Mouse (Mus musculus) lung, adult 2 months (tissue): Measurements from ENCODE around the gene Mical3.

Source experiments
- CTCF ChIP-seq: fragments of 200-500 bp; IDR thresholded peaks from 2 replicates; pipeline ENCODE4 v1.5.1; 2011; ENCODE audit warnings: mild to moderate bottlenecking, low read length, control low read depth; ENCODE audit not compliant: insufficient read depth
- POLR2A ChIP-seq: fragments of 200-500 bp; IDR thresholded peaks from 2 replicates; pipeline ENCODE4 v1.6.1; 2011; ENCODE audit warnings: low read depth, mild to moderate bottlenecking, control low read depth, low read length, borderline replicate concordance; ENCODE audit errors: extremely low read depth

DNA sequence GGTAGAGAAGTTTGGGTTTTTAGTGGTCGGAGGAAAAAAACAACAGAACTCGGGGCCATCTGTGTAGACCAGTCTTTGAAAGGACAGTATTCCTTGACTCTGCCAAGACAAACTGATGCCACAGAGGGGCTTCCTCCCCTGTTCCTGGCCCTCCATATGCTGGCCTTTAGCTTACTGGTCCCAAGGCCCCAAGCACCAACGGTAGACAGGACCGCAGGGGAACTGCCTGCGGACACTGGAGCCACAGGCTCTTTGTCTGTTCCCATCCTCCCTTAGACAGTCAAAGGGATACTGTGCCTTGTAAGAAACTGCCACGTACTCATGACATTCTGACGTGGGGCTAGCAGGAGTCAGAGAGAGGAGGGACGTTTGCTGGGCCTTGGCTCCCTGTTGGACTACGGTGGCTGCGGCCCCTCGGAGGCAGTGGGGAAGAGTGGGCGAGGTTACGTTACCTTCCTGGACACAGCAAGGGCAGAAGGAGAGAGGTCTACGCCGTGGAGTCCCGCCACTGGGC lies 193.6 kb downstream of the Mical3 start:
- no peak for TF ChIP-seq CTCF
- TF ChIP-seq POLR2A, result no peak
